Mouse (Mus musculus) MEL (cell line): ENCODE data around the gene Sectm1b. TPM values are rescaled to one million over a fixed set of nuclear protein-coding genes. Genes with fewer than 3 reads are reported as not detected.
A peak's percentile ranks its signal among the peaks of the same experiment; 100 is the strongest.

Source experiments
- DNase-seq: peaks from one replicate; pipeline ENCODE4 v3.0.0; 2011; ENCODE audit warnings: low read depth, low spot score
- H3K27ac ChIP-seq: 2 replicates; pipeline ENCODE4 v1.5.1; 2012; ENCODE audit warnings: low read depth, mild to moderate bottlenecking, control low read depth, low read length, moderate library complexity; ENCODE audit not compliant: control insufficient read depth
- H3K27me3 ChIP-seq, 2 experiments: fragments of 150-350 bp in 1 of 2; sonication (generic) in 1 of 2; 2 replicates each; pipeline ENCODE4 v1.6.1; 2012; ENCODE audit warnings: low read length in 2 of 2, mild to moderate bottlenecking in 2 of 2, improper control_type of control experiment in 1 of 2, moderate library complexity in 1 of 2; ENCODE audit not compliant: insufficient read depth in 2 of 2, control insufficient read depth in 1 of 2
- H3K36me3 ChIP-seq, 2 experiments: 2 replicates each; pipeline ENCODE4 v1.6.1; 2012 to 2014; ENCODE audit warnings: low read length in 2 of 2, improper control_type of control experiment in 1 of 2, inconsistent platforms in 1 of 2, mild to moderate bottlenecking in 1 of 2; ENCODE audit not compliant: insufficient read depth in 2 of 2, control insufficient read depth in 1 of 2
- H3K4me1 ChIP-seq, 2 experiments: fragments of 150-350 bp in 1 of 2; sonication (generic) in 1 of 2; 2 replicates each; pipeline ENCODE4 v1.6.1; 2012; ENCODE audit warnings: low read length in 2 of 2, improper control_type of control experiment in 1 of 2, mild to moderate bottlenecking in 1 of 2; ENCODE audit not compliant: insufficient read depth in 2 of 2, control insufficient read depth in 1 of 2
- H3K4me3 ChIP-seq, 2 experiments: fragments of 150-350 bp in 1 of 2; sonication (generic) in 1 of 2; 2 replicates each; pipeline ENCODE4 v1.5.1; 2012; ENCODE audit warnings: low read depth in 2 of 2, low read length in 2 of 2, mild to moderate bottlenecking in 2 of 2, moderate library complexity in 2 of 2, control low read depth in 1 of 2, improper control_type of control experiment in 1 of 2; ENCODE audit not compliant: control insufficient read depth in 1 of 2, insufficient read depth in 1 of 2
- H3K79me2 ChIP-seq: 2 replicates; pipeline ENCODE4 v1.6.1; 2012; ENCODE audit warnings: mild to moderate bottlenecking, low read length, moderate library complexity; ENCODE audit not compliant: control insufficient read depth, poor library complexity, insufficient read depth
- H3K9ac ChIP-seq: 2 replicates; pipeline ENCODE4 v1.6.1; 2012; ENCODE audit warnings: low read depth, mild to moderate bottlenecking, control low read depth, low read length, moderate library complexity; ENCODE audit not compliant: control insufficient read depth, poor library complexity, severe bottlenecking
- H3K9me3 ChIP-seq: fragments of 150-350 bp; sonication (generic); replicated peaks from 2 replicates; pipeline ENCODE4 v1.6.1; 2012; ENCODE audit warnings: mild to moderate bottlenecking, low read length, improper control_type of control experiment, moderate library complexity; ENCODE audit not compliant: insufficient read depth
- CTCF ChIP-seq, 3 experiments: IDR thresholded peaks in 2 of 3; conservative IDR thresholded peaks in 1 of 3; 2 replicates each; pipeline ENCODE4 v1.5.1; 2011 to 2012; ENCODE audit warnings: low read length in 3 of 3, low read depth in 2 of 3, mild to moderate bottlenecking in 2 of 3, improper control_type of control experiment in 1 of 3, inconsistent platforms in 1 of 3, mixed read lengths in 1 of 3, moderate library complexity in 1 of 3; ENCODE audit not compliant: control insufficient read depth in 1 of 3, insufficient read depth in 1 of 3, poor library complexity in 1 of 3, severe bottlenecking in 1 of 3
- ELF1 ChIP-seq: IDR thresholded peaks from 2 replicates; pipeline ENCODE4 v1.6.1; 2014; ENCODE audit warnings: low read depth, mild to moderate bottlenecking, inconsistent platforms, low read length, improper control_type of control experiment, moderate library complexity
- EP300 ChIP-seq, 2 experiments: IDR thresholded peaks; 2 replicates each; pipeline ENCODE4 v1.6.1; 2011; ENCODE audit warnings: improper control_type of control experiment in 2 of 2, low read length in 2 of 2, low read depth in 1 of 2, mild to moderate bottlenecking in 1 of 2
- ETS1 ChIP-seq: IDR thresholded peaks from 2 replicates; pipeline ENCODE4 v1.6.1; 2012; ENCODE audit warnings: low read depth, mild to moderate bottlenecking, inconsistent platforms, low read length, improper control_type of control experiment, moderate library complexity
- GABPA ChIP-seq: IDR thresholded peaks from 2 replicates; pipeline ENCODE4 v1.6.1; 2012; ENCODE audit warnings: low read depth, mild to moderate bottlenecking, inconsistent platforms, low read length, improper control_type of control experiment, moderate library complexity
- GATA1 ChIP-seq: IDR thresholded peaks from 2 replicates; pipeline ENCODE4 v1.6.1; 2011; ENCODE audit warnings: low read depth, low read length, improper control_type of control experiment
- HCFC1 ChIP-seq: IDR thresholded peaks from 2 replicates; pipeline ENCODE4 v1.6.1; 2012; ENCODE audit warnings: low read depth, mild to moderate bottlenecking, inconsistent platforms, low read length, improper control_type of control experiment, moderate library complexity
- KAT2A ChIP-seq: conservative IDR thresholded peaks from 2 replicates; pipeline ENCODE4 v1.6.1; 2012; ENCODE audit warnings: low read depth, low read length, improper control_type of control experiment, inconsistent platforms
- MAFK ChIP-seq: IDR thresholded peaks from 2 replicates; pipeline ENCODE4 v1.6.1; 2011; ENCODE audit warnings: low read depth, mild to moderate bottlenecking, low read length, improper control_type of control experiment, borderline replicate concordance
- MAX ChIP-seq: IDR thresholded peaks from 2 replicates; pipeline ENCODE4 v1.6.1; 2011; ENCODE audit warnings: low read length, improper control_type of control experiment
- MAZ ChIP-seq: IDR thresholded peaks from 2 replicates; pipeline ENCODE4 v1.6.1; 2012; ENCODE audit warnings: low read depth, mild to moderate bottlenecking, inconsistent platforms, low read length, improper control_type of control experiment
- MEF2A ChIP-seq: IDR thresholded peaks from 2 replicates; pipeline ENCODE4 v1.6.1; 2014; ENCODE audit warnings: low read depth, mild to moderate bottlenecking, inconsistent platforms, low read length, improper control_type of control experiment; ENCODE audit not compliant: poor library complexity, insufficient replicate concordance, severe bottlenecking; ENCODE audit errors: extremely low read depth
- MYB ChIP-seq: IDR thresholded peaks from 2 replicates; pipeline ENCODE4 v1.6.1; 2011; ENCODE audit warnings: mild to moderate bottlenecking, low read depth, low read length, improper control_type of control experiment
- POLR2A ChIP-seq, 2 experiments: IDR thresholded peaks; 2 replicates each; pipeline ENCODE4 v1.6.1; 2011 to 2012; ENCODE audit warnings: low read length in 2 of 2, mild to moderate bottlenecking in 2 of 2, control low read depth in 1 of 2, improper control_type of control experiment in 1 of 2, low read depth in 1 of 2, moderate library complexity in 1 of 2; ENCODE audit not compliant: control insufficient read depth in 1 of 2, insufficient read depth in 1 of 2, poor library complexity in 1 of 2
- RAD21 ChIP-seq: IDR thresholded peaks from 2 replicates; pipeline ENCODE4 v1.6.1; 2011; ENCODE audit warnings: mild to moderate bottlenecking, low read depth, low read length, improper control_type of control experiment
- RCOR1 ChIP-seq: IDR thresholded peaks from 2 replicates; pipeline ENCODE4 v1.6.1; 2012; ENCODE audit warnings: low read depth, mild to moderate bottlenecking, inconsistent platforms, low read length, improper control_type of control experiment
- SIN3A ChIP-seq: IDR thresholded peaks from 2 replicates; pipeline ENCODE4 v1.6.1; 2012; ENCODE audit warnings: low read length, improper control_type of control experiment, inconsistent platforms
- SMC3 ChIP-seq: IDR thresholded peaks from 2 replicates; pipeline ENCODE4 v1.6.1; 2011; ENCODE audit warnings: low read depth, low read length, improper control_type of control experiment
- TCF12 ChIP-seq: IDR thresholded peaks from 2 replicates; pipeline ENCODE4 v1.6.1; 2014; ENCODE audit warnings: low read depth, mild to moderate bottlenecking, inconsistent platforms, low read length, improper control_type of control experiment, moderate library complexity
- USF1 ChIP-seq: IDR thresholded peaks from 2 replicates; pipeline ENCODE4 v1.6.1; 2014; ENCODE audit warnings: low read depth, mild to moderate bottlenecking, inconsistent platforms, low read length, improper control_type of control experiment, moderate library complexity
- ZC3H11A ChIP-seq: IDR thresholded peaks from 2 replicates; pipeline ENCODE4 v1.6.1; 2012; ENCODE audit warnings: low read depth, mild to moderate bottlenecking, inconsistent platforms, low read length, improper control_type of control experiment
- polyA plus RNA-seq, 2 experiments: library from polyadenylated mRNA; stranded (reverse) in 1 of 2; unstranded in 1 of 2; fragments of >175 nt in 1 of 2; fragments of >200 nt in 1 of 2; gene quantifications; 2 replicates each; pipeline versions ENCODE4 v1.2.1 to v1.2.4; 2012; ENCODE audit warnings: low replicate concordance in 2 of 2, low read depth in 1 of 2; ENCODE audit not compliant: insufficient read length in 2 of 2, insufficient read depth in 1 of 2, missing spikeins in 1 of 2
- total RNA-seq: library from RNA; depleted of rRNA; stranded (reverse); fragments of 300-350 nt; gene quantifications from 2 replicates; pipeline ENCODE4 v1.2.3, GENCODE M21; 2012

Gene Sectm1b
- total and polyA plus RNA-seq, 3 experiments: 0.14 TPM; not detected in 2

GRCm38 (mm10) chr11:121058122-121058521 is 5.2 kb downstream of the Sectm1b start:
- Histone ChIP-seq H3K79me2 (no peaks in the 10 kb centered on the region), H3K4me1 (no peaks in the 10 kb centered on the region), H3K27ac (no peak overlapping the region), H3K9ac (no peak overlapping the region), H3K4me3 (no peak overlapping the region), H3K9me3 (no peaks in the 10 kb centered on the region), H3K27me3 (peaks cover 0 to 3% of the 10 kb centered on the region in 2 experiments; a peak in 1 of 4 replicates), H3K36me3 (no peaks in the 10 kb centered on the region)
- TF ChIP-seq USF1 (no peak), MYB (no peak), RCOR1 (no peak), ETS1 (no peak), POLR2A (IDR thresholded peaks at IDR 0.05; ENCODE audit: control insufficient read depth in 1 of 2, insufficient read depth in 1 of 2, low read depth in 1 of 2, low read length in 2 of 2, poor library complexity in 1 of 2) (no peak), SMC3 (no peak), MAZ (no peak), ELF1 (no peak), GABPA (no peak)
- no peak for DNase-seq

- Histone ChIP-seq H3K27ac (no peak overlapping the region), H3K79me2 (no peaks in the 10 kb centered on the region), H3K36me3 (no peaks in the 10 kb centered on the region), H3K4me1 (no peaks in the 10 kb centered on the region), H3K9me3 (no peaks in the 10 kb centered on the region), H3K27me3 (peaks cover 0 to 3% of the 10 kb centered on the region in 2 experiments; a peak in 1 of 4 replicates), H3K9ac (no peak overlapping the region), H3K4me3 (no peak overlapping the region)
- DNase-seq: no peak
- TF ChIP-seq EP300 (IDR thresholded peaks at IDR 0.05; ENCODE audit: low read depth in 1 of 2, low read length in 2 of 2) (peak in 1 of 2 experiments; percentile 20; a peak in 1 of 4 replicates), ETS1 (no peak), SIN3A (no peak), GABPA (no peak), MEF2A (no peak), GATA1 (no peak)
Observed at GRCm38 (mm10) chr11:121056536-121057236, 6.7 kb downstream of the Sectm1b start.

- Histone ChIP-seq H3K27me3 (peaks cover 3 to 12% of the 10 kb centered on the region in 2 experiments; a peak in 3 of 4 replicates), H3K4me1 (no peaks in the 10 kb centered on the region), H3K27ac (no peak overlapping the region), H3K4me3 (no peak overlapping the region), H3K79me2 (no peaks in the 10 kb centered on the region), H3K9me3 (no peaks in the 10 kb centered on the region), H3K9ac (no peak overlapping the region), H3K36me3 (no peaks in the 10 kb centered on the region)
- TF ChIP-seq SMC3: peak; percentile 93
- no peak for TF ChIP-seq KAT2A
- TF ChIP-seq MAX: peak; percentile 35; the same call in 1 of the 2 replicates
- peak; percentile 54; the same call in 1 of the 2 replicates for TF ChIP-seq MAZ
- no peak for TF ChIP-seq MAFK
- peak; percentile 93 to 100 (median 98) for TF ChIP-seq CTCF (IDR thresholded peaks at IDR 0.05 in 2 of 3, conservative IDR thresholded peaks at IDR 0.05 in 1 of 3; ENCODE audit: control insufficient read depth in 1 of 3, insufficient read depth in 1 of 3, low read depth in 2 of 3, low read length in 3 of 3, poor library complexity in 1 of 3, severe bottlenecking in 1 of 3)
- TF ChIP-seq TCF12: no peak
- TF ChIP-seq SIN3A: peak; percentile 54; the same call in 1 of the 2 replicates
- peak; percentile 99 for TF ChIP-seq RAD21
- TF ChIP-seq HCFC1: no peak
- TF ChIP-seq GABPA: no peak
- TF ChIP-seq USF1: no peak
- peak; percentile 92 for TF ChIP-seq ZC3H11A
- peak; percentile 90 for DNase-seq
Observed at GRCm38 (mm10) chr11:121053536-121053935, 9.8 kb downstream of the Sectm1b start.
